Mouse (Mus musculus): Measurements from ENCODE around the gene Tube1.
A peak's percentile ranks its signal among the peaks of the same experiment; 100 is the strongest.
"Not testable (repeated sequence)": the region's sequence is repeated elsewhere in the genome, so short reads cannot be mapped to it uniquely, and the experiment has no call there.

The Tube1 gene

DNA sequence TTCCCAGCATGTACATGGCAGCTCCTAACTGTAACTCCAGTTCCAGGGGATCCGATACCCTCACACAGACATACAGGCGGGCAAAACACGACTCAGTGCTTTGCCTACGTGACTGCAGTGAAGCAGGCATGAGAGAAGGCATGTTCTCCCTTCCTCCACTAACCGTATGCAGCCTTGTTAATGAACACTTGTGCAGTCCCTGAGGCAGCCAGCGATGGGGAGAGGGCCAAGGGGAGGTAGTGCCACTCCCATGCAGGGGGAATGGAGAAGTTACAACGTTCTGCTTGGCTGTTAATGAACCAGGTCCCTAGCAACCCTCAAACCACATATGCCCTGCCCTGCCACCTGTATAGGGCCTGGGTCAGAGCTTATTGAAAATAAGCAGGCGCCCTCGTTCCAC lies 35.9 kb downstream of the Tube1 start:
- no peak for DNase-seq (ENCODE audit: low spot score)

DNA sequence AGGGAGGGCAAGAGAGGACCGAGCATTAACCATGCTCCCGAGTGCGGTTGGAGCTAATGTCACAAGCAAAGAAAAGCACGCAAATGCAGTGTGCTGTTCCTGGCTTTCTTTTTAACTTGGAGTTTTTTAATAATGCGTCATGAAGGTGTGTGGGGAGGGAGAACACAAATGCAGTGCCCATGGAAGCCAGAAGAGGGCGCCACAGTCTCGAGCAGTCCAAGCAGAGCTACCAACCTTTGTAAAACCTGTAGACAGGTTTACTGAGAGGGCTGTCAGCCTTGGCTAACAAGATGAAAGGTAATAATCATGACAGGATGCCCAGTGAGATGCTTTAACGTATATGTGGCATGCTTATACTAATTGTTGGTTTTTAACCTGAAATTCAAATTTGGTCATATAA lies 36.4 kb downstream of the Tube1 start:
- DNase-seq (ENCODE audit: low spot score), result peak; percentile 45

DNA sequence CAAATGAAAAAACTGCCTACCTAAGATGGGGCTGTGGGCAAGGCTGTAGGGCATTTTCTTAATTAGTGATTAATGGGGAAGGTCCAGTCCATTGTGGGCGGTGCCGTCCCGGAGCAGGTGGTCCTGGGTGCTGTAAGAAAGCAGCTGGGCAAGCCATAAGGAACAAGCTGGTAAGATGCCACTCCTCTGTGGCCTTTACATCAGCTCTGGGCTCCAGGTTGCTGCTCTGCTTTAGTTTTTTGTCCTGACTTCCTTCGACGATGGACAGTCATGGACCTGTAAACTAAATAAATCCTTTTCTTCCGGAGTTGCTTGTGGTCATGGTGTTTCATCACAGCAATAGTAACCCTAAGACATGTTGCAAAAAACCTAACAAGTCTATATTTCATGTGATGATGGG lies 36.9 kb downstream of the Tube1 start:
- DNase-seq (ENCODE audit: low spot score), result no peak

DNA sequence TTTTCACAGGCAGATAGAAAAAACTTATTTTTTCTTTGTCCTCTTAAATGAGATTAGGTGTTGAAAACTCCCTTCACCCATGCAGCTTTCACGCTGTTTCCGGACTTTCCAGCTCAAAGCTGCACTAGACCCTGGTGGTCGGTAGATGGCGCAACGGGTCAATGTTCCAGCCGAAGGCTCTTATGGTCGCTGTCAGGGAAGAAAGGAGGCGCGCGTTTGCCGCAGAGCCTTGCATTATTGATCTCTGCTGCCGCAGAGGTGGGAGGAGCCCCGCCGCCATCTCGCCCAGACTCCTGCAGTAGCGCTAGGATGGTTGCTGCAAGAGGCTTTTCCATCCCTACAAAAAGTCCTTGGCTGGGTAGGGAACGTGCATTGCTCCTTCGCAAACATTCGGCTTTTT lies 37.4 kb downstream of the Tube1 start:
- DNase-seq (ENCODE audit: low spot score), result peak; percentile 85

DNA sequence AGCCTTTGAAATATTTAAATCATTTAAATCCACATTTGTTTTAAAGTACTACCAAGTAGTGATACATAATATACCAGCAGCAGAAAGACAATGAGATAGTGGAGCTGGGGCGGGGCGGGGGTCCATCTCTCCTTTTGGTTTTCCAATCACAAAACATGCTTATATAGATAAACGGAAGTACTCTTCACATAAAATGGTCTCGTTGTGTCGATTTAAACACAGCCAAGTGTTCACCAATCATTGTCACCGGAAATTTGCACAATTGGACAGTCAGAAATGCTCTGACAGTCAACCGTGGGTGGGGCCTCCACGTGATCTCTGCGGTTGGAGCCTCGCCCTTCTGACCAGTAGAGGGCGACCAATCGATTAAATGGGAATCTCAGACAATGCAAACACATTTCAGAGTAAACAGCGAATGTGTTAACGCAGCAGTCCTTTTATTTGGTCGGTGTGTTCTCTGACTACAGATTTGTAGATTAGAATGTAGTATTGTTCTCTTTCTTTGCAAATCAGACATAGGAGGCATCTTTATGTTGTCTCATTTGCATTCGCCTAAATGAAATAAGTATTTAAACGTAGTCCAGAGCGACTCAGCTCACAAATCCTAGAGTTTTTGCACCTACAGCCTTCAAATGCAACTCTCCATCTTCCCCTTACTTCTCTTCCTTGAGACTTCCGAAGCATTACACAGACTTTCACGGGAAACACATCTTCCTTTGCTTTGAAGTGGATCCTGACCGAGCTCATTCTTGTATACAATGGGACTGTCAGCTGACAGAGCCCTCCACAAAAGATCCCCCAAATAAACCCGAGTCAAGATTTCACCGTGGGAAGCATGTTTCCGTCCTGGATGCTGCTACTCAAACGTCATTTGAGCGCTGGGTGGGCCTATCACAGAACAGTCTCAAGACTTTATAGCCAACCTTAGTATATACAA lies 38.1 kb downstream of the Tube1 start:
- peak; percentile 72 for DNase-seq (ENCODE audit: low spot score)

DNA sequence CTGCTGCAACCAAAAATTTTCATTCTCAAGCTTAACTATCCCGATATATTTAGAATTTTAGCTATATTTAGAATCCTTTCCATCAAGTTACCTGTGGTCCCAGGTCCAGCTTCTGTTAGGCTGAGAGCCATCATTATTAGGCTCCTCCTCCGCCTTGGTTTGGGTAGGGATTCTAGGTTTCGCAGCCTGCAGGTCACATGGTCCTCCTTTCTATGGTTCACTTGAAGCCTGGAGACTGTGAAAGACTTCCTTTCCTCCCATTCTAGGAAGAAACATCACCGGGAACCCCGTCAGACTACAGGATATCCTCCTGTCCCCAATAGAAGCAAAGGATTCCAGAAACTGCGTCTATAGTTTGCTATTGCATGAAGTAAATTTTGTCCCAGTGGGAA lies 38.8 kb downstream of the Tube1 start:
- no peak for DNase-seq (ENCODE audit: low spot score)

DNA sequence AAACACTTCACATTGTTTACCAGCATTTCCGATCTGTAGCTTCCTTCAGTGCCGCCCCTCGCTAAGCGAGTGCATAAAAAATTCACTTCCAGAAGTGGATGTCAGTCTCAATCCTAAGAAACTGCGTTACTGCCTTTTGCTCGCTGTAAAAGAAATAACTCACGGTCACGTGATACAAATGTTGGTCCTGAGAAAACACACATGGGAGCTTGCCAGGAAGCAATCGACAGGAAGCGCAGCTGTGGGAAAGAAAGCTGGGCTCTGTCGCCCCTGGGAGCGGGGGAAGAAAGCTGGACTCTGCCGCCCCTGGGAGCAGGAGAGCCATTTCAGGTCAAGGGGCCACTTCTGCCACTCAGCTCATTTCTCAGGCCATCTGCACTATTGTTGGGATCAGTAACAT lies 39.3 kb downstream of the Tube1 start:
- no peak for DNase-seq (ENCODE audit: low spot score)

DNA sequence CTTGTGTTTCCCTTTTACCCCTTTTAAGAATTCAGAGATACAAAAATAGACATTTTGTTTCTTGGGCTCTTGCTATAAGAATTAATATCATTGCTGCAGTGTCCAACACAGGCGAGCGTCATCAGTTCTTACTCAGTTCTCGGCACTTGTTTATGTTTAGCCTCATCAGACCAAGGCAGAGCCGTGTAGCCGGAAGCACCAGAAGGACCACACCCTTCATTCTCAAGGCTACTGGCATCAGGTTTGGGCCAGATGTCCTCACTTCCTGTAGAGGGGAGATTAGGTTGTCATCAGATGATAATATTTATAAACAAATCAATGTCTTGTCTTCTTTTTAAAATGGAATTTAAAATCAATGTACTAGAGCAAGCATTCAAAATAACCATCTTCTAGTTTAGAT lies 43.2 kb downstream of the Tube1 start:
- no peak for DNase-seq (ENCODE audit: low spot score)

DNA sequence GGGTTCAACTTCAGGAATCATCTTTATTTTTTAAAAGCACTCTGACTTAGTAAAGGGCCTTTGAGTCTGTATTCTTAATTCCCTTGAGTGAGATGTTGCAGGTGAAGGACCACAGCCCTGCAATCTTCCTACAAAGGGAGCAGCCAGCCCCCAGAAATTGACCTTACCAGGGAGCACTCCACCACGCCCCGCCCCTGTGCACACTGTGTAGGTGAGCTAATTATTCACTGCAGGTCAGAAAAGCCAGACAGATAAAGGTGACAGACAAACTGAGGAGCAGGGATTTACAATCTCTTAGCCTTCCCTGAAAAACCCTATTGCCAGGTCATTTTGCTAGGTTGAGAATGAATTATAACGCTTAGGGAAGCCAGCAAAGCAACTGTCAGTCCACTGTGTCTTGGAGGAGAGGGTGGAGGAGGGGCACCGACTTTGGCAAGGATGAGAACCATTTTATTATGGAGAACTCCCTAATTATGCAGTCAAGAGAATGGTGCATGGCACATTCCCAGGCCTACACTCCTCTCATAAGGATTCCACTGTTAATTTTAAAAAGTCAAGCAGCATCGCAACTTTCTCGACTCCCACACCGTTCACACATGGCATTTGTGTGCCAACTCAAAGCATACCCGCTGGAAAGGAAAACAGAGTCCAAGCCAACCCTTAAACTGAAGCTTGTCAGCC lies 51.2 kb downstream of the Tube1 start:
- no peak for DNase-seq (ENCODE audit: low spot score)

DNA sequence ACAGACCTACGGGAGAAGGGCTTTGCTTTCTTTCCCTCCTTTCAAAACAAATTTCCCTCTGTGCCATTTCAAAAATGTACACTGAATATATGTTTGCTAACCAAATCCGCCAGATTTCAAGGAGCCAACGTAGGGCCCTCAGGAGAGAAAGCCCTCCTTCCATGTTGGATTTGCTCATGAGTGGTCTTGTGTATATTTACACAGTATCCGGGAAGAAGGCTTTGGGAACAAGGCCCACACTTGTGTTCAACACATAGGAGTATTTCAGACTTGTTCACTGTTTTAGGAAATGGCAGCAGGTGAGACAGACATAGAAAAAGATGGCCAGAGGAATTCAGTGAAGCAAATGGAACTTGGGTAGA lies 51.8 kb downstream of the Tube1 start:
- no peak for DNase-seq (ENCODE audit: low spot score)

DNA sequence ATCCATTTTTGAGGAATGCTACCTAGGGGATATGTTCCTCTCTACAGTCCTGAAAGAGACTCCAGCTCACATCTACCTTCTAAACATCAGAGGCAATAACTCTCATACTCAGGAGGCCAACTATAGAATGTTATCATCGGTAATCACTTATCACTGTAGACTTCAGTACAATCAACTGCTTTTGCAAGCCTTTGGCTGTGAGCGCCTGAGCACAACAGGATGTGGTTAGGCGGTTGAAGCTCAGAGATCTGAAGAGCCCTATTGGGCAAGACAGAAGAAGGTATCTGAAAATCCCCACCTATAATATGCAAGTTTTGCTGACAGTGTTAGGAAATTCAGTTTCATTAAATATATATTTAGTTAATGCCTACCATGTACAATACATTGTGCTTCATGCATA lies 58.9 kb downstream of the Tube1 start:
- no peak for DNase-seq (ENCODE audit: low spot score)

DNA sequence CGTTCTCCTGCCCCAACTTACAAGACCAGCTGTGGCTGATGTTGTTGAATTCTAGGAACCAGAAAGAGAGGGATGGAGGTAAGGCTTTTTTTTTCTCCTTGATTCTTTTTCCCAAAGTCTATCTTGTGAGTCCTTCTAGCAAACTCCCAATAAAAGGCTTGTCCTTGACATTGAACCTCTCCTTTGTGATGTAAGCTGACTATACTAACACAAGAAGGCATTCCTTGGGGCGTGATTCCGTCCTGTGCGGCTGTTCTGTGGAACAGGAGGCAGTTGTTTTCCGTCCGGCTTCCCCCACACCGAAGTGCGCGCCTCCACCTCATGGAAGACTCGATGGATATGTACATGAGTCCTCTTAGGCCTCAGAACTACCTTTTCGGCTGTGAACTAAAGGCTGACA lies 64.4 kb downstream of the Tube1 start:
- not testable (repeated sequence) for DNase-seq (ENCODE audit: low spot score)

Measured in testis, postnatal 14 days (tissue).